Mouse (Mus musculus): Measurements from ENCODE around the gene Scube2.

Scube2 gene

GRCm38 (mm10) chr7:109852017-109852416 is 13.5 kb downstream of the Scube2 start:
- DNase-seq (ENCODE audit: low spot score), result no peak

- no peak for DNase-seq (ENCODE audit: low spot score)
These were observed 14.9 kb downstream of the Scube2 start for GRCm38 (mm10) chr7:109850531-109850930.

GRCm38 (mm10) chr7:109849750-109850434 is 15.6 kb downstream of the Scube2 start:
- DNase-seq (ENCODE audit: low spot score), result no peak

GRCm38 (mm10) chr7:109848867-109849733 is 16.4 kb downstream of the Scube2 start:
- DNase-seq (ENCODE audit: low spot score), result no peak

- no peak for DNase-seq (ENCODE audit: low spot score)
These were observed 21.4 kb downstream of the Scube2 start for GRCm38 (mm10) chr7:109844100-109844499.

- DNase-seq (ENCODE audit: low spot score), result no peak
These were observed 23.7 kb downstream of the Scube2 start for GRCm38 (mm10) chr7:109841618-109842418.

GRCm38 (mm10) chr7:109841031-109841430 is 24.4 kb downstream of the Scube2 start:
- DNase-seq (ENCODE audit: low spot score), result no peak

GRCm38 (mm10) chr7:109838613-109839012 is 26.9 kb downstream of the Scube2 start:
- DNase-seq (ENCODE audit: low spot score), result no peak

GRCm38 (mm10) chr7:109837651-109838050 is 27.8 kb downstream of the Scube2 start:
- DNase-seq (ENCODE audit: low spot score), result no peak

- DNase-seq (ENCODE audit: low spot score), result no peak
These were observed 30.6 kb downstream of the Scube2 start for GRCm38 (mm10) chr7:109834894-109835293.

GRCm38 (mm10) chr7:109831376-109831775 is 34.1 kb downstream of the Scube2 start:
- no peak for DNase-seq (ENCODE audit: low spot score)

GRCm38 (mm10) chr7:109826911-109827310 is 38.6 kb downstream of the Scube2 start:
- no peak for DNase-seq (ENCODE audit: low spot score)

- no peak for DNase-seq (ENCODE audit: low spot score)
These were observed 40.2 kb downstream of the Scube2 start for GRCm38 (mm10) chr7:109825293-109825692.

GRCm38 (mm10) chr7:109818600-109818999 is 46.9 kb downstream of the Scube2 start:
- DNase-seq (ENCODE audit: low spot score), result no peak

- no peak for DNase-seq (ENCODE audit: low spot score)
These were observed 47.5 kb downstream of the Scube2 start for GRCm38 (mm10) chr7:109817954-109818353.

- no peak for DNase-seq (ENCODE audit: low spot score)
These were observed 51.9 kb downstream of the Scube2 start for GRCm38 (mm10) chr7:109813330-109814140.

GRCm38 (mm10) chr7:109807616-109808485 is 57.6 kb downstream of the Scube2 start:
- DNase-seq (ENCODE audit: low spot score), result no peak

- no peak for DNase-seq (ENCODE audit: low spot score)
These were observed 60.6 kb downstream of the Scube2 start for GRCm38 (mm10) chr7:109804843-109805242.

GRCm38 (mm10) chr7:109804355-109804754 is 61.1 kb downstream of the Scube2 start:
- no peak for DNase-seq (ENCODE audit: low spot score)

GRCm38 (mm10) chr7:109803516-109803915 is 62.0 kb downstream of the Scube2 start:
- no peak for DNase-seq (ENCODE audit: low spot score)

GRCm38 (mm10) chr7:109800626-109801025 is 64.9 kb downstream of the Scube2 start:
- DNase-seq (ENCODE audit: low spot score), result no peak

All from ovary, postnatal 10 days (tissue).